Mouse (Mus musculus): ENCODE data around the gene Gsx1. TPM values are rescaled to one million over a fixed set of nuclear protein-coding genes. Genes with fewer than 3 reads are reported as not detected.
A peak's percentile ranks its signal among the peaks of the same experiment; 100 is the strongest.

Gene Gsx1
- polyA plus RNA-seq, 1 experiment from 2014 or later, result not detected

- 80% methylated on average over 7 of the region's 7 CpGs for WGBS
These were observed 18.4 kb upstream of the Gsx1 start for GRCm38 (mm10) chr5:147170088-147170487.

DNA sequence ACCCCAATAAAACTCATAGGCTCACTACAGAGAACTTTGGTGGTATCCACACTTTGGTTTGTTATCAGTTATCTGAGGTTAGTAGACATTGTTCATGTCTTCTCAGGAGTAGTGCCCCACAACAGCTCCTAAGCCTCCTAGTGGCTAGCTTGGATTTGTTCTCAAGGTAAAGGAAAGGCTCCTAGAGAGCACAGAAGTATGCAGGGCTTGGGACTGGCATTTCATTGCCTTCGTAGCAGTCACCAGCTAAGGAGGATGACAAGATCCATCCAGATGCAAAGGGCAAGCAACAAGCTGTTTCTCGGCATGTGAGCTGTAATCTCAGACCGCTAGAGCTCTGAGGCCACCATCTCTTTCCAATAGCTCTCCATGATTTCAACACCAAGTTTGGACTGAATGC lies 14.4 kb upstream of the Gsx1 start:
- WGBS, result 76% methylated on average over 3 of the region's 3 CpGs
- no peak for ATAC-seq (replicated peaks; ENCODE audit: extremely low read depth, insufficient read depth, low FRiP score)
- Histone ChIP-seq H3K4me3 (ENCODE audit: low read length) (no peak overlapping the region), H3K27me3 (ENCODE audit: control insufficient read depth, insufficient read depth, low read length) (0 out of 2 replicates have a peak, but pooled peaks cover 4% of the 10 kb centered on the region), H3K9ac (ENCODE audit: low read length) (no peak overlapping the region), H3K9me3 (replicated peaks; ENCODE audit: control insufficient read depth, low read length) (no peaks in the 10 kb centered on the region; the same call in 1 of the 2 replicates), H3K36me3 (ENCODE audit: control insufficient read depth, insufficient read depth) (no peaks in the 10 kb centered on the region), H3K4me2 (ENCODE audit: low read depth, low read length) (no peak overlapping the region), H3K27ac (ENCODE audit: low read length) (no peak overlapping the region), H3K4me1 (ENCODE audit: control insufficient read depth, insufficient read depth, low read length) (no peaks in the 10 kb centered on the region)

More at GRCm38 (mm10) chr5:147170088-147170487, 18.4 kb upstream of the Gsx1 start:
- H3K4me1 ChIP-seq (ENCODE audit: control insufficient read depth, insufficient read depth, low read length), result no peaks in the 10 kb centered on the region
- H3K36me3 ChIP-seq (ENCODE audit: control insufficient read depth, insufficient read depth), result no peaks in the 10 kb centered on the region
- H3K4me2 ChIP-seq (ENCODE audit: low read depth, low read length), result no peak overlapping the region
- no peak overlapping the region for H3K4me3 ChIP-seq (ENCODE audit: low read length)
- no peak overlapping the region for H3K9ac ChIP-seq (ENCODE audit: low read length)
- H3K9me3 ChIP-seq (replicated peaks; ENCODE audit: control insufficient read depth, low read length), result no peaks in the 10 kb centered on the region; the same call in 1 of the 2 replicates
- no peak overlapping the region for H3K27ac ChIP-seq (ENCODE audit: low read length)
- H3K27me3 ChIP-seq (ENCODE audit: control insufficient read depth, insufficient read depth, low read length), result no peaks in the 10 kb centered on the region
- ATAC-seq (replicated peaks; ENCODE audit: extremely low read depth, insufficient read depth, low FRiP score), result no peak

GRCm38 (mm10) chr5:147185174-147185915 lies 3.2 kb upstream of the Gsx1 start:
- H3K36me3 ChIP-seq (ENCODE audit: control insufficient read depth, insufficient read depth), result no peaks in the 10 kb centered on the region
- peak overlapping the region; percentile 15; the same call in 1 of the 2 replicates for H3K4me3 ChIP-seq (ENCODE audit: low read length)
- H3K9ac ChIP-seq (ENCODE audit: low read length), result no peak overlapping the region
- peaks cover 14% of the 10 kb centered on the region for H3K4me1 ChIP-seq (ENCODE audit: control insufficient read depth, insufficient read depth, low read length)
- 9% methylated on average over 18 of the region's 19 CpGs for WGBS
- peak overlapping the region; percentile 51 for H3K4me2 ChIP-seq (ENCODE audit: low read depth, low read length)
- H3K27me3 ChIP-seq (ENCODE audit: control insufficient read depth, insufficient read depth, low read length), result peaks cover 70% of the 10 kb centered on the region
- no peak overlapping the region for H3K27ac ChIP-seq (ENCODE audit: low read length)
- no peaks in the 10 kb centered on the region; the same call in 1 of the 2 replicates for H3K9me3 ChIP-seq (replicated peaks; ENCODE audit: control insufficient read depth, low read length)
- ATAC-seq (replicated peaks; ENCODE audit: extremely low read depth, insufficient read depth, low FRiP score), result no peak

DNA sequence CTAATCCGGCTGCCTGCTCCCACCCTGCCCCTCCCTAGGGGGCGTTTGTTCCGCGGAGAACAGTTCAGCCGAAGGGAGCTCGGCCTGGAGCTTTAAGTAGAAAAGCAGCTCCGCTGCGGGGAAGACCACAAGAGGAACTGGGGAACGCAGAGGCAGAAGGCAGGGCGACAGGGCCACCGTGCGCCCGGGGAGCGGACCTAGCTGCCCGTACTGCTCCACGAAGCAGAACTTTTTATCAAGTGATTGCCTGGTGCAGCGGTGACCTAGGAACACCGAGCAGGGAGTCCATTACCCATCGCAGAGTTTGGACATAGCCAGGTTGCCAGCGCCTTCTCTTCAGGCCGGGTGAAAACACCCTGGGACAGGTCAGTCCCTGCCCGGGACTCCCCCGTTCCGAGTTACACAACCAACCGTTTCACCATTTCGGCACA lies 2.5 kb upstream of the Gsx1 start:
- Histone ChIP-seq H3K27ac (ENCODE audit: low read length) (no peak overlapping the region), H3K4me2 (ENCODE audit: low read depth, low read length) (peak overlapping the region; percentile 51), H3K27me3 (ENCODE audit: control insufficient read depth, insufficient read depth, low read length) (peaks cover 76% of the 10 kb centered on the region), H3K36me3 (ENCODE audit: control insufficient read depth, insufficient read depth) (no peaks in the 10 kb centered on the region), H3K9ac (ENCODE audit: low read length) (no peak overlapping the region), H3K4me1 (ENCODE audit: control insufficient read depth, insufficient read depth, low read length) (peaks cover 14% of the 10 kb centered on the region), H3K9me3 (replicated peaks; ENCODE audit: control insufficient read depth, low read length) (no peaks in the 10 kb centered on the region; the same call in 1 of the 2 replicates), H3K4me3 (ENCODE audit: low read length) (peak overlapping the region; percentile 34)
- under 1% methylated on average over 26 of the region's 26 CpGs for WGBS
- no peak for ATAC-seq (replicated peaks; ENCODE audit: extremely low read depth, insufficient read depth, low FRiP score)

DNA sequence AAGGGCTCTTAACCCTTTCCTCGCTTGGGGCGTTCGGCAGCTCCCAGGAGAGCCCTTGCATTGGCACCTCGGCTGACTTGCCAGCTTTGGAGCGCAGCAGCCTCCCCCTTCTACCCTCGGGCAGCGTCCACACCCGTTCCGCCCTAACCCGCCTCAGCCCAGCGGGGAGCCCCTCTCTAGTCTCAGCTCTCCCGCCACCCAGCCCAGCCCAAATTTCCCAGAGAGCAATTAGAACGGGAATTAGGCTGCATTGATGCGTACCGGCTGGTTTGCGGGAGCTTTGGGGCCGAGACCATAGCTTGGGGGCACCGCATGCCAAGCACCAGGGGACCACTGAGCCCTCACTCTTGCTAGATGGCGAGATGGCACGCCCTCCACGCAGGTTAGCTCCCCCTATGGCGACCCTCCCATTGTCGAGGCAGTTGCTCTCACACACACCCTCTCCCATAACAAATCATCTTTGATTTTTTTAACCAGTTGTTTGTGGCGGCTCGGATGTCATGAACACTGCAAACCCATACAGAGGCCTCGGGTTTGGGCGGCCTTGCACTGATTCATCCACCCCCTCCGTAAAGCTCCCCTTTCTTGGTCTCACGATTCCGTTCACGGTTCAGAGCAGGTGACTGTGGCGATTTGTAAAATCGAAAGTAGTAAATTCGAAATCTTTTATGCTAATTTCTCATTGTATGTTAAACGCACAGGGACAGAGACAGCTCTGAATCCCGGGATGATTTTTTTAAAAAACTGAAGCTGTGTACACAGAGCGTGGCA lies 1.5 kb upstream of the Gsx1 start:
- Histone ChIP-seq H3K4me3 (ENCODE audit: low read length) (peak overlapping the region; percentile 48), H3K4me1 (ENCODE audit: control insufficient read depth, insufficient read depth, low read length) (peaks cover 14% of the 10 kb centered on the region), H3K4me2 (ENCODE audit: low read depth, low read length) (peak overlapping the region; percentile 56), H3K9me3 (replicated peaks; ENCODE audit: control insufficient read depth, low read length) (no peaks in the 10 kb centered on the region; the same call in 1 of the 2 replicates), H3K36me3 (ENCODE audit: control insufficient read depth, insufficient read depth) (no peaks in the 10 kb centered on the region), H3K27ac (ENCODE audit: low read length) (no peak overlapping the region), H3K9ac (ENCODE audit: low read length) (no peak overlapping the region), H3K27me3 (ENCODE audit: control insufficient read depth, insufficient read depth, low read length) (peaks cover 82% of the 10 kb centered on the region)
- WGBS, result 2% methylated on average over 37 of the region's 37 CpGs
- ATAC-seq (replicated peaks; ENCODE audit: extremely low read depth, insufficient read depth, low FRiP score), result no peak

GRCm38 (mm10) chr5:147187552-147188170 lies 835 bp upstream of the Gsx1 start:
- Histone ChIP-seq H3K9ac (ENCODE audit: low read length) (no peak overlapping the region), H3K4me1 (ENCODE audit: control insufficient read depth, insufficient read depth, low read length) (peaks cover 14% of the 10 kb centered on the region), H3K36me3 (ENCODE audit: control insufficient read depth, insufficient read depth) (no peaks in the 10 kb centered on the region), H3K27ac (ENCODE audit: low read length) (no peak overlapping the region), H3K27me3 (ENCODE audit: control insufficient read depth, insufficient read depth, low read length) (peaks cover 84% of the 10 kb centered on the region), H3K4me3 (ENCODE audit: low read length) (peak overlapping the region; percentile 48), H3K9me3 (replicated peaks; ENCODE audit: control insufficient read depth, low read length) (no peaks in the 10 kb centered on the region; the same call in 1 of the 2 replicates), H3K4me2 (ENCODE audit: low read depth, low read length) (peak overlapping the region; percentile 56)
- 5% methylated on average over 25 of the region's 25 CpGs for WGBS
- no peak for ATAC-seq (replicated peaks; ENCODE audit: extremely low read depth, insufficient read depth, low FRiP score)

GRCm38 (mm10) chr5:147189156-147189555 lies 660 bp downstream of the Gsx1 start:
- H3K4me3 ChIP-seq (ENCODE audit: low read length), result peak overlapping the region; percentile 38
- peak overlapping the region; percentile 57 for H3K4me2 ChIP-seq (ENCODE audit: low read depth, low read length)
- H3K27me3 ChIP-seq (ENCODE audit: control insufficient read depth, insufficient read depth, low read length), result peaks cover 92% of the 10 kb centered on the region
- 3% methylated on average over 28 of the region's 28 CpGs for WGBS
- H3K36me3 ChIP-seq (ENCODE audit: control insufficient read depth, insufficient read depth), result no peaks in the 10 kb centered on the region
- H3K4me1 ChIP-seq (ENCODE audit: control insufficient read depth, insufficient read depth, low read length), result peaks cover 14% of the 10 kb centered on the region
- no peaks in the 10 kb centered on the region for H3K9me3 ChIP-seq (replicated peaks; ENCODE audit: control insufficient read depth, low read length)
- H3K9ac ChIP-seq (ENCODE audit: low read length), result no peak overlapping the region
- no peak overlapping the region for H3K27ac ChIP-seq (ENCODE audit: low read length)
- no peak for ATAC-seq (replicated peaks; ENCODE audit: extremely low read depth, insufficient read depth, low FRiP score)

DNA sequence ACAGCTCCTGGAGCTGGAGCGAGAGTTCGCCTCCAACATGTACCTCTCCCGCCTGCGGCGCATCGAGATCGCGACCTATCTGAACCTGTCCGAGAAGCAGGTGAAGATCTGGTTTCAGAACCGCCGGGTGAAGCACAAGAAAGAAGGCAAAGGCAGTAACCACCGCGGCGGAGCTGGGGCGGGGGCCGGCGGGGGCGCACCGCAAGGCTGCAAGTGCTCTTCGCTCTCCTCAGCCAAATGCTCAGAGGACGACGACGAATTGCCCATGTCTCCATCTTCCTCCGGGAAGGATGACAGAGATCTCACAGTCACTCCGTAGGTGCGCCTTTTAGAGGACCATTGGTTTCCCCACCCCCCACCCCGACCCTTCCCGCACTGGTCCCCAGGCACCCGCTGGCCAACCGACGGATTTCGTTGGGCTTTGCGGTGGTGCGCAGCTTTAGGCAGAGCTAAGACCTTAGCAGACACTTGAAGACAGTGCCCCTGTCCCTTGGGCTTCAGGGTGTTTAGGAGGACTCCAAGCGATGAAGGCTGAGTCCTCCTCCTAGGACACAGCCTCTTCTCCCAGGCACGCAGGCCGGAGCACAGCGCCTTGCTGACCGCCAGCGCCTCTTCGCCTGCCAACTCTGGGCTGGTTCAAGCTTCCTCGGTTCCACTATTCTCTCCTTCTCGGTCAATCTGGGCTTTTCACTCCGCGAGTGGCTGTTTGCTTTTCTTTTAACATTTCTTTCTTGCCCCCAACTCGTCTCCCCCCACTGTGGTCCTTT lies 1.5 kb downstream of the Gsx1 start:
- H3K9ac ChIP-seq (ENCODE audit: low read length), result no peak overlapping the region
- no peak overlapping the region for H3K4me2 ChIP-seq (ENCODE audit: low read depth, low read length)
- no peaks in the 10 kb centered on the region for H3K9me3 ChIP-seq (replicated peaks; ENCODE audit: control insufficient read depth, low read length)
- H3K27ac ChIP-seq (ENCODE audit: low read length), result no peak overlapping the region
- H3K4me3 ChIP-seq (ENCODE audit: low read length), result no peak overlapping the region
- 3% methylated on average over 46 of the region's 46 CpGs for WGBS
- no peaks in the 10 kb centered on the region for H3K36me3 ChIP-seq (ENCODE audit: control insufficient read depth, insufficient read depth)
- no peak for ATAC-seq (replicated peaks; ENCODE audit: extremely low read depth, insufficient read depth, low FRiP score)
- peaks cover 14% of the 10 kb centered on the region for H3K4me1 ChIP-seq (ENCODE audit: control insufficient read depth, insufficient read depth, low read length)
- peaks cover 90% of the 10 kb centered on the region for H3K27me3 ChIP-seq (ENCODE audit: control insufficient read depth, insufficient read depth, low read length)

All from heart, embryonic 16.5 days (tissue).